Mouse (Mus musculus) embryonic facial prominence, embryonic 10.5 days (tissue): ENCODE measurements around the gene Snrnp35. TPM values are rescaled to one million over a fixed set of nuclear protein-coding genes. Genes with fewer than 3 reads are reported as not detected.

Experiments
- DNase-seq: peaks from one replicate; pipeline ENCODE4 v3.0.0-alpha.2; 2017; ENCODE audit warnings: low spot score
- H3K27ac ChIP-seq: fragments of 300-500 bp; sonication (generic); replicated peaks from 2 replicates; pipeline ENCODE4 v1.5.1; 2016; ENCODE audit warnings: mild to moderate bottlenecking
- H3K27me3 ChIP-seq: fragments of 300-500 bp; sonication (generic); replicated peaks from 2 replicates; pipeline ENCODE4 v1.6.1; 2016; ENCODE audit warnings: low read depth, mild to moderate bottlenecking; ENCODE audit not compliant: poor library complexity, severe bottlenecking
- H3K36me3 ChIP-seq: fragments of 300-500 bp; sonication (generic); replicated peaks from 2 replicates; pipeline ENCODE4 v1.6.1; 2016; ENCODE audit warnings: mild to moderate bottlenecking, moderate library complexity
- H3K4me1 ChIP-seq: fragments of 300-500 bp; sonication (generic); 2 replicates; pipeline ENCODE4 v1.6.1; 2016
- H3K4me3 ChIP-seq: fragments of 300-500 bp; sonication (generic); 2 replicates; pipeline ENCODE4 v1.5.1; 2016; ENCODE audit warnings: mild to moderate bottlenecking, moderate library complexity
- H3K9me3 ChIP-seq: fragments of 300-500 bp; sonication (generic); 2 replicates; pipeline ENCODE4 v1.6.1; 2016; ENCODE audit warnings: mild to moderate bottlenecking
- WGBS: fragments of 180-500 bp; shearing (Covaris S2); methylation state at CpG from one replicate; pipeline ENCODE4 v1.1.7; 2016; 5-methylcytosine and 5-hydroxymethylcytosine counted together
- polyA plus RNA-seq: library from polyadenylated mRNA; unstranded; fragments of >200 nt; fragmentation: Nextera tagmentation; extraction: Ambion mirVana; gene quantifications from 2 replicates; pipeline ENCODE4 v1.2.1, GENCODE M21; 2016

Gene Snrnp35
- polyA plus RNA-seq = 28.3 and 28.8 TPM in 2 replicates

GRCm38 (mm10) chr5:124482966-124483654 lies at the start of gene Snrnp35:
Gene Snrnp35 (plus strand): TSS chr5:124483134.
- WGBS = under 1% methylated on average over 48 of the region's 48 CpGs
- Histone ChIP-seq H3K27ac (peak within 1 kb of the TSS; percentile 98), H3K36me3 (peaks cover 20% of the 10 kb centered on the region), H3K9me3 (no peaks in the 10 kb centered on the region), H3K4me3 (peak within 1 kb of the TSS; percentile 77), H3K4me1 (peaks cover 22% of the 10 kb centered on the region), H3K27me3 (no peaks in the 10 kb centered on the region)
- peak; percentile 93 for DNase-seq

GRCm38 (mm10) chr5:124438229-124438628 lies 44.7 kb upstream of the Snrnp35 start:
- Histone ChIP-seq H3K4me1 (peaks cover 19% of the 10 kb centered on the region), H3K9me3 (no peaks in the 10 kb centered on the region), H3K36me3 (no peaks in the 10 kb centered on the region), H3K27me3 (no peaks in the 10 kb centered on the region), H3K4me3 (0 out of 2 replicates have a peak overlapping the region, but pooled peaks have one; percentile 25), H3K27ac (0 out of 2 replicates have a peak overlapping the region, but pooled peaks have one; percentile 14)
- DNase-seq = no peak
- WGBS = 88% methylated on average over 5 of the region's 5 CpGs

GRCm38 (mm10) chr5:124438746-124439145 lies 44.2 kb upstream of the Snrnp35 start:
- H3K27me3 ChIP-seq = no peaks in the 10 kb centered on the region
- no peak for DNase-seq
- no peaks in the 10 kb centered on the region for H3K36me3 ChIP-seq
- WGBS = 66% methylated on average over 5 of the region's 5 CpGs
- H3K4me1 ChIP-seq = peaks cover 19% of the 10 kb centered on the region
- no peaks in the 10 kb centered on the region for H3K9me3 ChIP-seq
- H3K27ac ChIP-seq = 0 out of 2 replicates have a peak overlapping the region, but pooled peaks have one; percentile 92
- peak overlapping the region; percentile 83 for H3K4me3 ChIP-seq

- peak; percentile 97 for DNase-seq
Measured at GRCm38 (mm10) chr5:124439447-124440093, 43.4 kb upstream of the Snrnp35 start, which contains the start of gene Kmt5a. Gene Kmt5a (plus strand): TSS chr5:124439930.

GRCm38 (mm10) chr5:124440094-124440701 lies 42.7 kb upstream of the Snrnp35 start:
- peak; percentile 84 for DNase-seq
- Histone ChIP-seq H3K27ac (peak overlapping the region; percentile 92), H3K9me3 (no peaks in the 10 kb centered on the region), H3K4me3 (peak overlapping the region; percentile 83), H3K36me3 (no peaks in the 10 kb centered on the region), H3K4me1 (peaks cover 28% of the 10 kb centered on the region), H3K27me3 (no peaks in the 10 kb centered on the region)
- WGBS = under 1% methylated on average over 30 of the region's 30 CpGs

More at GRCm38 (mm10) chr5:124439447-124440093, 43.4 kb upstream of the Snrnp35 start, which contains the start of gene Kmt5a:
- Histone ChIP-seq H3K4me3 (peak within 1 kb of the TSS; percentile 83), H3K4me1 (peaks cover 22% of the 10 kb centered on the region), H3K27me3 (no peaks in the 10 kb centered on the region), H3K9me3 (no peaks in the 10 kb centered on the region), H3K36me3 (no peaks in the 10 kb centered on the region), H3K27ac (peak within 1 kb of the TSS; percentile 92)
- WGBS = under 1% methylated on average over 34 of the region's 34 CpGs

- DNase-seq = no peak
- H3K9me3 ChIP-seq = no peaks in the 10 kb centered on the region
- H3K27ac ChIP-seq = no peak overlapping the region
- H3K36me3 ChIP-seq = peaks cover 12% of the 10 kb centered on the region
- H3K4me3 ChIP-seq = no peak overlapping the region
- H3K4me1 ChIP-seq = peaks cover 43% of the 10 kb centered on the region
- H3K27me3 ChIP-seq = no peaks in the 10 kb centered on the region
- 89% methylated on average over 2 of the region's 2 CpGs for WGBS
Measured at GRCm38 (mm10) chr5:124442628-124443027, 40.3 kb upstream of the Snrnp35 start.

- Histone ChIP-seq H3K9me3 (no peaks in the 10 kb centered on the region), H3K36me3 (peaks cover 28% of the 10 kb centered on the region), H3K27ac (no peak overlapping the region), H3K27me3 (no peaks in the 10 kb centered on the region), H3K4me1 (peaks cover 44% of the 10 kb centered on the region), H3K4me3 (peak overlapping the region; percentile 93)
- 66% methylated on average over 3 of the region's 3 CpGs for WGBS
- DNase-seq = no peak
Measured at GRCm38 (mm10) chr5:124444208-124444607, 38.7 kb upstream of the Snrnp35 start.

- Histone ChIP-seq H3K36me3 (peaks cover 35% of the 10 kb centered on the region), H3K27ac (peak overlapping the region; percentile 95), H3K27me3 (no peaks in the 10 kb centered on the region), H3K9me3 (no peaks in the 10 kb centered on the region), H3K4me1 (peaks cover 49% of the 10 kb centered on the region), H3K4me3 (peak overlapping the region; percentile 93)
- DNase-seq = peak; percentile 81
- WGBS = 11% methylated on average over 66 of the region's 66 CpGs
Measured at GRCm38 (mm10) chr5:124444661-124445561, 38.0 kb upstream of the Snrnp35 start.

- DNase-seq = peak; percentile 73
- Histone ChIP-seq H3K4me1 (peaks cover 42% of the 10 kb centered on the region), H3K27ac (peak overlapping the region; percentile 95), H3K4me3 (peak overlapping the region; percentile 93), H3K9me3 (no peaks in the 10 kb centered on the region), H3K27me3 (no peaks in the 10 kb centered on the region), H3K36me3 (peaks cover 44% of the 10 kb centered on the region)
- WGBS = 3% methylated on average over 77 of the region's 77 CpGs
Measured at GRCm38 (mm10) chr5:124445621-124446293, 37.2 kb upstream of the Snrnp35 start.

- H3K4me3 ChIP-seq = peak overlapping the region; percentile 93
- H3K27ac ChIP-seq = peak overlapping the region; percentile 95
- no peaks in the 10 kb centered on the region for H3K27me3 ChIP-seq
- WGBS = 2% methylated on average over 15 of the region's 15 CpGs
- H3K36me3 ChIP-seq = peaks cover 50% of the 10 kb centered on the region
- H3K9me3 ChIP-seq = no peaks in the 10 kb centered on the region
- peaks cover 39% of the 10 kb centered on the region for H3K4me1 ChIP-seq
- DNase-seq = peak; percentile 81
Measured at GRCm38 (mm10) chr5:124446301-124446881, 36.5 kb upstream of the Snrnp35 start.

- no peaks in the 10 kb centered on the region for H3K27me3 ChIP-seq
- peaks cover 81% of the 10 kb centered on the region for H3K36me3 ChIP-seq
- H3K4me1 ChIP-seq = peaks cover 41% of the 10 kb centered on the region
- H3K4me3 ChIP-seq = peak overlapping the region; percentile 24; the same call in 1 of the 2 replicates
- H3K9me3 ChIP-seq = no peaks in the 10 kb centered on the region
- DNase-seq = no peak
- no peak overlapping the region for H3K27ac ChIP-seq
- WGBS = 81% methylated on average over 6 of the region's 6 CpGs
Measured at GRCm38 (mm10) chr5:124449494-124449893, 33.4 kb upstream of the Snrnp35 start.
